Mouse (Mus musculus) kidney, embryonic 15.5 days (tissue): Measurements from ENCODE around the gene Gm3095. TPM values are rescaled to one million over a fixed set of nuclear protein-coding genes. Genes with fewer than 3 reads are reported as not detected.
"Not testable (repeated sequence)": the region's sequence is repeated elsewhere in the genome, so short reads cannot be mapped to it uniquely, and the experiment has no call there.

Experiments used
- ATAC-seq: fragments of 200-750 bp; cut with Nextera tagmentation; replicated peaks from 2 replicates; pipeline ENCODE4 v1.8.0; 2017; ENCODE audit warnings: moderate TSS enrichment; ENCODE audit not compliant: low FRiP score
- H3K27ac ChIP-seq: fragments of 300-500 bp; sonication (generic); 2 replicates; pipeline ENCODE4 v1.5.1; 2015; ENCODE audit warnings: mild to moderate bottlenecking, inconsistent platforms
- H3K27me3 ChIP-seq: fragments of 300-500 bp; sonication (generic); 2 replicates; pipeline ENCODE4 v1.6.1; 2015; ENCODE audit warnings: inconsistent platforms
- H3K36me3 ChIP-seq: fragments of 300-500 bp; sonication (generic); 2 replicates; pipeline ENCODE4 v1.6.1; 2015; ENCODE audit warnings: inconsistent platforms
- H3K4me1 ChIP-seq: fragments of 300-500 bp; sonication (generic); 2 replicates; pipeline ENCODE4 v1.6.1; 2015; ENCODE audit warnings: inconsistent platforms
- H3K4me2 ChIP-seq: fragments of 300-500 bp; sonication (generic); 2 replicates; pipeline ENCODE4 v1.6.1; 2015; ENCODE audit warnings: moderate library complexity, mild to moderate bottlenecking, inconsistent platforms
- H3K4me3 ChIP-seq: fragments of 300-500 bp; sonication (generic); replicated peaks from 2 replicates; pipeline ENCODE4 v1.5.1; 2015; ENCODE audit warnings: mild to moderate bottlenecking, inconsistent platforms
- H3K9ac ChIP-seq: fragments of 300-500 bp; sonication (generic); 2 replicates; pipeline ENCODE4 v1.6.1; 2015; ENCODE audit warnings: mild to moderate bottlenecking, inconsistent platforms
- H3K9me3 ChIP-seq: fragments of 300-500 bp; sonication (generic); replicated peaks from 2 replicates; pipeline ENCODE4 v1.6.1; 2016; ENCODE audit warnings: inconsistent platforms
- WGBS: fragments of 180-500 bp; shearing (Covaris S2); methylation state at CpG from one replicate; pipeline ENCODE4 v1.1.7; 2015; ENCODE audit warnings: mixed read lengths; 5-methylcytosine and 5-hydroxymethylcytosine counted together
- polyA plus RNA-seq: library from polyadenylated mRNA; unstranded; fragments of >200 nt; fragmentation: Nextera tagmentation; extraction: Ambion mirVana; gene quantifications from 2 replicates; pipeline ENCODE4 v1.2.1, GENCODE M21; 2015

Gm3095 gene
- not detected in 2 replicates for polyA plus RNA-seq

GRCm38 (mm10) chr14:3963247-3963646, at the start of gene Gm3095:
TSS of gene Gm3095 (plus strand) at chr14:3963547.
- WGBS = no CpG with 5 or more reads among the region's 2 CpGs
- H3K4me3 ChIP-seq, H3K27ac ChIP-seq, H3K36me3 ChIP-seq, H3K9ac ChIP-seq, ATAC-seq, H3K9me3 ChIP-seq, H3K27me3 ChIP-seq, H3K4me2 ChIP-seq, H3K4me1 ChIP-seq: not testable (repeated sequence)

DNA sequence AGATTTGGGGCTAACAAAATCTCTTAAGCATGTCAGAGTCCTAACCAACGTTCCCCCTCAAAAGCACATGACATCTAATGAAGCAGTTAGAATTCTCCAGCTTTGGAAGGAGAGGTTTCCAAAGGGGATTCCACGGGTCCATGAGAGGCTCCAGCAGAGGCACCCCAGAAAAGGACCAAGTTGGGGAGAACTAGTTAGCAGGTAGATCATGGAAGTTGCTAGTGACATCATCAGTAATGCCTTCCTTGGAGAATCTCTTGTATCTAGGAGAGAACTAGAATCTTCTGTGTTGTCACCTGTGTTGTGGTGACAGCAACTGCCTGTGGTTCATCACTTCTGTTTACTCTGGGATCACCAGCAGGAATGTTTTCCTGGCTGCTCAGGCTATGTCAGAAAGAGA, 31.9 kb upstream of the Gm3095 start, which contains the start of gene Gm3029:
Gene Gm3029, plus strand, starts transcription at position 301 of the 400 bp plus-strand sequence.
- H3K9me3 ChIP-seq, H3K4me2 ChIP-seq, H3K4me3 ChIP-seq, H3K27ac ChIP-seq, H3K27me3 ChIP-seq, H3K36me3 ChIP-seq, ATAC-seq, H3K4me1 ChIP-seq, H3K9ac ChIP-seq: not testable (repeated sequence)
- 43% methylated on average over 1 of the region's 2 CpGs for whole genome bisulfite sequencing

DNA sequence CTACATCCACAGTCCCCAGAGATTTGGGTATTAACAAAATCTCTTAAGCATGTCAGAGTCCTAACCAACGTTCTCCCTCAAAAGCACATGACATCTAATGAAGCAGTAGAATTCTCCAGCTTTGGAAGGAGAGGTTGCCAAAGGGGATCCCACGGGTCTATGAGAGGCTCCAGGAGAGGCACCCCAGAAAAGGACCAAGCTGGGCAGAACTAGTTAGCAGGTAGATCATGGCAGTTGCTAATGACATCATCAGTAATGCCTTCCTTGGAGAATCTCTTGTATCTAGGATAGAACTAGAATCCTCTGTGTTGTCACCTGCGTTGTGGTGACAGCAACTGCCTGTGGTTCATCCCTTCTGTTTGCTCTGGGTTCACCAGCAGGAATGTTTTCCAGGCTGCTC, 34.7 kb downstream of the Gm3095 start, which contains the start of gene Gm3099:
Gene Gm3099, plus strand, starts transcription at position 301 of the 400 bp plus-strand sequence.
- not testable (repeated sequence) for H3K9ac ChIP-seq, H3K27me3 ChIP-seq, H3K9me3 ChIP-seq, H3K4me2 ChIP-seq, ATAC-seq, H3K4me1 ChIP-seq, H3K4me3 ChIP-seq, H3K27ac ChIP-seq, H3K36me3 ChIP-seq
- 78% methylated on average over 2 of the region's 3 CpGs for WGBS

Other genes starting within 250 kb of the Gm3095 start
- gene Gm3002, start 153.5 kb upstream of the Gm3095 start, polyA plus RNA-seq = 0.13 and 0.23 TPM in 2 replicates
- not detected in 2 replicates for gene Gm3033, start 117.3 kb upstream of the Gm3095 start, polyA plus RNA-seq
- gene Gm2916, start 79.4 kb upstream of the Gm3095 start, polyA plus RNA-seq = 0.26 TPM in 1 of 2 replicates, not detected in the other
- gene Gm3029, start 31.8 kb upstream of the Gm3095 start, polyA plus RNA-seq = not detected in 2 replicates
- not detected in 2 replicates for gene Gm3099, start 34.8 kb downstream of the Gm3095 start, polyA plus RNA-seq
- gene Gm5796, start 60.4 kb downstream of the Gm3095 start, polyA plus RNA-seq = not detected in 2 replicates
- not detected in 2 replicates for gene Gm3115, start 120.6 kb downstream of the Gm3095 start, polyA plus RNA-seq
- gene Gm8108, start 147.0 kb downstream of the Gm3095 start, polyA plus RNA-seq = not detected in 2 replicates
- gene Gm3127, start 201.5 kb downstream of the Gm3095 start, polyA plus RNA-seq = not detected in 2 replicates
- gene Gm2974, start 219.0 kb downstream of the Gm3095 start, polyA plus RNA-seq = 0.18 and 0.45 TPM in 2 replicates